Mouse (Mus musculus) gastrocnemius, postnatal 36 days (tissue): ENCODE measurements around the gene Rgs16. TPM values are rescaled to one million over a fixed set of nuclear protein-coding genes. Genes with fewer than 3 reads are reported as not detected.

ENCODE experiments used
- DNase-seq, 2 experiments: peaks; one replicate each; pipeline ENCODE4 v3.0.0; 2022
- intact Hi-C: fragments of 180-260 bp; cut with DNase I; formaldehyde crosslinking; loops from one replicate; pipeline ENCODE4 v1.15.1; 2025
- long read RNA-seq, 2 experiments: library from polyadenylated mRNA; stranded (forward); transcript quantifications; one replicate each; pipeline ENCODE4 v2.0.0; 2021
- total RNA-seq, 2 experiments: library from RNA; stranded (reverse); gene quantifications; 2 replicates each; pipeline ENCODE4 v1.2.3; 2021

Rgs16 gene
- 1 to 10 TPM in 1 of 2 experiments, under 1 TPM in 1; 0.62 to 1.1 TPM for total RNA-seq
- long read RNA-seq, experiment 1, result 0 reads
- long read RNA-seq, experiment 2, result 0 reads

- peak; percentile 72 to 80 for DNase-seq
- intact Hi-C loops, result no loop called here
These were observed at the start of gene Rgs16 for GRCm38 (mm10) chr1:153740145-153740544. Gene Rgs16, plus strand, starts transcription at chr1:153740349.

GRCm38 (mm10) chr1:153692526-153692925, 47.6 kb upstream of the Rgs16 start:
- intact Hi-C loops, result no loop called here
- no peak for DNase-seq

- intact Hi-C loops, result no loop called here
- no peak for DNase-seq
These were observed 45.6 kb upstream of the Rgs16 start for GRCm38 (mm10) chr1:153694372-153695120.

GRCm38 (mm10) chr1:153695398-153695797, 44.8 kb upstream of the Rgs16 start:
- intact Hi-C loops, result no loop called here
- no peak for DNase-seq

GRCm38 (mm10) chr1:153696093-153696492, 44.1 kb upstream of the Rgs16 start:
- intact Hi-C loops, result no loop called here
- DNase-seq, result no peak

GRCm38 (mm10) chr1:153696541-153696940, 43.6 kb upstream of the Rgs16 start:
- DNase-seq, result no peak
- intact Hi-C loops, result no loop called here

- intact Hi-C loops, result no loop called here
These were observed 42.4 kb upstream of the Rgs16 start for GRCm38 (mm10) chr1:153697581-153698251.

GRCm38 (mm10) chr1:153698311-153699084, 41.7 kb upstream of the Rgs16 start:
- no peak for DNase-seq
- intact Hi-C loops, result no loop called here

More at GRCm38 (mm10) chr1:153697581-153698251, 42.4 kb upstream of the Rgs16 start:
- no peak for DNase-seq

GRCm38 (mm10) chr1:153700448-153701063, 39.6 kb upstream of the Rgs16 start:
- no peak for DNase-seq
- intact Hi-C loops, result no loop called here

GRCm38 (mm10) chr1:153701461-153701860, 38.7 kb upstream of the Rgs16 start:
- no peak for DNase-seq
- intact Hi-C loops, result no loop called here

- no peak for DNase-seq
- intact Hi-C loops, result no loop called here
These were observed 37.8 kb upstream of the Rgs16 start for GRCm38 (mm10) chr1:153702166-153702852.

- no peak for DNase-seq
- intact Hi-C loops, result no loop called here
These were observed 37.2 kb upstream of the Rgs16 start for GRCm38 (mm10) chr1:153702853-153703410.

- no peak for DNase-seq
- intact Hi-C loops, result no loop called here
These were observed 36.6 kb upstream of the Rgs16 start for GRCm38 (mm10) chr1:153703445-153703991.

- DNase-seq, result no peak
These were observed 36.0 kb upstream of the Rgs16 start for GRCm38 (mm10) chr1:153704174-153704573.

GRCm38 (mm10) chr1:153704996-153705395, 35.2 kb upstream of the Rgs16 start:
- intact Hi-C loops, result no loop called here

More at GRCm38 (mm10) chr1:153704174-153704573, 36.0 kb upstream of the Rgs16 start:
- intact Hi-C loops, result no loop called here

GRCm38 (mm10) chr1:153708626-153709025, 31.5 kb upstream of the Rgs16 start:
- intact Hi-C loops, result no loop called here
- no peak for DNase-seq

More at GRCm38 (mm10) chr1:153704996-153705395, 35.2 kb upstream of the Rgs16 start:
- DNase-seq, result no peak

GRCm38 (mm10) chr1:153709451-153709850, 30.7 kb upstream of the Rgs16 start:
- intact Hi-C loops, result no loop called here
- no peak for DNase-seq

- intact Hi-C loops, result no loop called here
- DNase-seq, result no peak
These were observed 28.4 kb upstream of the Rgs16 start for GRCm38 (mm10) chr1:153711544-153712262.

GRCm38 (mm10) chr1:153712633-153713032, 27.5 kb upstream of the Rgs16 start:
- DNase-seq, result no peak
- intact Hi-C loops, result no loop called here
